Mouse (Mus musculus) kidney, adult 11 months (tissue): ENCODE measurements around the gene 4933424G06Rik.

Experiments
- DNase-seq: peaks from one replicate; pipeline ENCODE4 v3.0.0; 2022

4933424G06Rik gene

GRCm38 (mm10) chr1:36772198-36772934, 62.4 kb downstream of the 4933424G06Rik start:
- DNase-seq, result no peak

- peak; percentile 15 for DNase-seq
These were observed 70.8 kb downstream of the 4933424G06Rik start for GRCm38 (mm10) chr1:36780793-36781192.

- no peak for DNase-seq
These were observed 72.5 kb downstream of the 4933424G06Rik start for GRCm38 (mm10) chr1:36782476-36782875.

GRCm38 (mm10) chr1:36784365-36785134, 74.6 kb downstream of the 4933424G06Rik start:
- DNase-seq, result peak; percentile 63

GRCm38 (mm10) chr1:36785238-36785641, 75.3 kb downstream of the 4933424G06Rik start:
- DNase-seq, result no peak

GRCm38 (mm10) chr1:36786377-36786776, 76.4 kb downstream of the 4933424G06Rik start:
- no peak for DNase-seq

- DNase-seq, result no peak
These were observed 79.5 kb downstream of the 4933424G06Rik start for GRCm38 (mm10) chr1:36789416-36789815.

GRCm38 (mm10) chr1:36796711-36797110, 86.8 kb downstream of the 4933424G06Rik start:
- no peak for DNase-seq

- no peak for DNase-seq
These were observed 87.5 kb downstream of the 4933424G06Rik start for GRCm38 (mm10) chr1:36797481-36797880.

- DNase-seq, result no peak
These were observed 90.5 kb downstream of the 4933424G06Rik start for GRCm38 (mm10) chr1:36800379-36801011.

GRCm38 (mm10) chr1:36804259-36804658, 94.3 kb downstream of the 4933424G06Rik start:
- no peak for DNase-seq

GRCm38 (mm10) chr1:36804833-36805232, 94.9 kb downstream of the 4933424G06Rik start:
- DNase-seq, result no peak

GRCm38 (mm10) chr1:36806181-36806905, 96.4 kb downstream of the 4933424G06Rik start:
- no peak for DNase-seq

GRCm38 (mm10) chr1:36807086-36807485, 97.1 kb downstream of the 4933424G06Rik start:
- DNase-seq, result no peak
